Mouse (Mus musculus) CD4-positive, CD25-positive, alpha-beta regulatory T cell, adult 4 months (primary cell): ENCODE measurements around the gene Pou3f3. TPM values are rescaled to one million over a fixed set of nuclear protein-coding genes. Genes with fewer than 3 reads are reported as not detected.

Source experiments
- ATAC-seq: one replicate; pipeline ENCODE4 v1.8.0; 2017
- polyA plus RNA-seq, 2 experiments: library from polyadenylated mRNA; unstranded; fragments of 100-300 nt; shearing (Covaris generic); gene quantifications; one replicate each; pipeline ENCODE4 v1.2.1; 2017

The Pou3f3 gene
- polyA plus RNA-seq, 2 experiments from 2014 or later, result 0.08 TPM; not detected in 1

GRCm38 (mm10) chr1:42694665-42695577 is 647 bp upstream of the Pou3f3 start:
- no peak for ATAC-seq

GRCm38 (mm10) chr1:42696371-42697031 is 933 bp downstream of the Pou3f3 start:
- ATAC-seq, result no peak

DNA sequence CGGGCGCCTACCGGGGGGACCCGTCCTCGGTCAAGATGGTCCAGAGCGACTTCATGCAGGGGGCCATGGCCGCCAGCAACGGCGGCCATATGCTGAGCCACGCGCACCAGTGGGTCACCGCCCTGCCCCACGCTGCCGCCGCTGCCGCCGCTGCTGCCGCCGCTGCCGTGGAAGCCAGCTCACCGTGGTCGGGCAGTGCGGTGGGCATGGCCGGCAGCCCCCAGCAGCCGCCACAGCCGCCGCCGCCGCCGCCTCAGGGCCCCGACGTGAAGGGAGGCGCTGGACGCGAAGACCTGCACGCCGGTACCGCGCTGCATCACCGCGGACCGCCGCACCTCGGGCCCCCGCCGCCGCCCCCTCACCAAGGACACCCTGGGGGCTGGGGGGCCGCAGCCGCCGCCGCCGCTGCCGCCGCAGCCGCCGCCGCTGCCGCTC is 1.8 kb downstream of the Pou3f3 start:
- no peak for ATAC-seq

DNA sequence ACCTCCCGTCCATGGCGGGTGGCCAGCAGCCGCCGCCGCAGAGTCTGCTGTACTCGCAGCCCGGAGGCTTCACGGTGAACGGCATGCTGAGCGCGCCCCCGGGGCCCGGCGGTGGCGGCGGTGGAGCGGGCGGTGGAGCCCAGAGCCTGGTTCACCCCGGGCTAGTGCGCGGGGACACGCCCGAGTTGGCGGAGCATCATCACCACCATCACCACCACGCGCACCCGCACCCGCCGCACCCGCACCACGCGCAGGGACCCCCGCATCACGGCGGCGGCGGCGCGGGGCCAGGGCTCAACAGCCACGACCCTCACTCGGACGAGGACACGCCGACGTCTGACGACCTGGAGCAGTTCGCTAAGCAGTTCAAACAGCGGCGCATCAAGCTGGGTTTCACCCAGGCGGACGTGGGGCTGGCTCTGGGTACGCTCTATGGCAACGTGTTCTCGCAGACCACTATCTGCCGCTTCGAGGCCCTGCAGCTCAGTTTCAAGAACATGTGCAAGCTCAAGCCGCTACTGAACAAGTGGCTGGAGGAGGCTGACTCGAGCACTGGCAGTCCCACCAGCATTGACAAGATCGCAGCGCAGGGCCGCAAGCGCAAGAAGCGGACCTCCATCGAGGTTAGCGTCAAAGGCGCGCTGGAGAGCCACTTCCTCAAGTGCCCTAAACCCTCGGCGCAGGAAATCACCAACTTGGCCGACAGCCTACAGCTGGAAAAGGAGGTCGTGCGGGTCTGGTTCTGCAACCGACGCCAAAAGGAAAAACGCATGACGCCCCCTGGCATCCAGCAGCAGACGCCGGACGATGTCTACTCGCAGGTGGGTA is 2.4 kb downstream of the Pou3f3 start:
- no peak for ATAC-seq

GRCm38 (mm10) chr1:42698584-42699333 is 3.2 kb downstream of the Pou3f3 start:
- no peak for ATAC-seq

DNA sequence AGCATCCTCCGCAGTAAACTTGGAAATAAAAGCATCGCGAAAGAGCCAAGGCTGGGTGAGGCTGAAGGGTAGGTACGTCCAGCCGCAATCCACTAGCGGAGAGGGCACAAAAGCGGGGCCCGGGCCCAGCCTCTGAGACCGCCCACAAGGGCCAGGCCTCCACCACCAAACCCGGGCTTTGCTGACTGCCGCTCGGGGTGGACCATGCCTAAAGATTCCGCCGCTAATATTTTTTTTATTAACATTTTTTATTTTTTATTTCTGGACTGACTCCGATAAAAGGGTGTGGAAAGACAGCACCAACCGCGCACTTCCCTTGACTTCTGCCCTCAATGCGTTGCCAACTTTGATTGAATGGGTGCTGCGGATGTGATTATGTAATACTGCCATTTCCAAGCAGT is 3.9 kb downstream of the Pou3f3 start:
- no peak for ATAC-seq

GRCm38 (mm10) chr1:42700171-42700570 is 4.6 kb downstream of the Pou3f3 start:
- ATAC-seq, result no peak

DNA sequence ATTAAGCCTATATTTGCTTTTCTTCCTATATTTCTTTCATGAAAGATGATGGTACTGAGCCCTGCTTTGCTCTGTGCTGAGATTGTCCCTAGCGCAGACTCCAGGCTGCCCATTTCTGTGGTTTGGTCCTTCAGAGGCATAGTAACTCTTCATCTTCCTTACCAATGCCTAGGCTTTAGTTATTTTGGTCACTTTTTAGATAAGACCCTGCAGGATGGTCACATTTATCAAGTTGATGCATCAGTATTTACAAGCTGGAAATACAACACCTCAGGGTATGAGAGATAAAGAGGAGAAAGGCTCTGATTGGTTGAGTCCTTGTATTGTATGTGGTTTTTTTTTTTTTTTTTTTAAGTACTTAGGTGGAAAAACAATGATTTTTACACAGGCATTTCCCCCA is 5.2 kb downstream of the Pou3f3 start:
- no peak for ATAC-seq

DNA sequence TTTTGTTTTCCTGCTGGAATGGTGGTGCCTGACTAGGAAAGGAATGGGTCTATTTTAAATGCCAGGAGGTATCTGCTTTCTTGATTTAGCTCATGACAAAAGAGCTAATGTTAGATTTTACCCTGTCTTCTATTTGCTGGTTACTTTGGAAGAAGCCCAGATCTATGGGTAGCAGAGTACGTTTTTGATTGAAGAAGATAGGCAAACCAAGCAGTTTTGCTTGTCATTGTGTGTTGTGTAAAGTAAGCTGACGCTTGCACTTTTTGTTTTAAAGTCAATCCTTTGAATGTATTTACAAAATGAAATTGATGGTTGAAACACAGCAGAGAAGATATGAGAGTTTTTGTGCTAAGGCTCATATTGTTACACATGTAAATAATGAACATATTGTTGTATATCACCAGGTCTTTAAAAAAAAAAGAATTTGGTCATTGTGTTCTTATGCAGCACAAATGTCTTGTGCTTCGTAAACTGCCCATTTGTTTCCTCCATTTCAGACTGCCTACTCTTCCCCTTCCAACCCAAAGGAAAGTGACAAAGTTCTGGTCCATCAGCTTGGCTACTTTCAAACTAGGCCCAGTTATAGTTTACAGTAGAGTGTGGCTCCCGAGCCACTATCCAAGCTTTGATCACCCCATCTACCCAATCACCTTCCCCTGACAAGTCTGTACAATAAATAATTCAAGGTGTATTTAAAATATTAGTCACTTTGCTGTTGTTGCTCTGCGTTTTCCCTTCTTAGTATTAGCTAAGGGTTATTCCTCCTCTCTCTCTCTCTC is 6.5 kb downstream of the Pou3f3 start:
- no peak for ATAC-seq

GRCm38 (mm10) chr1:42702984-42703383 is 7.4 kb downstream of the Pou3f3 start:
- no peak for ATAC-seq

GRCm38 (mm10) chr1:42703424-42703823 is 7.9 kb downstream of the Pou3f3 start:
- no peak for ATAC-seq

- no peak for ATAC-seq
Observed at GRCm38 (mm10) chr1:42703851-42704613, 8.5 kb downstream of the Pou3f3 start.

DNA sequence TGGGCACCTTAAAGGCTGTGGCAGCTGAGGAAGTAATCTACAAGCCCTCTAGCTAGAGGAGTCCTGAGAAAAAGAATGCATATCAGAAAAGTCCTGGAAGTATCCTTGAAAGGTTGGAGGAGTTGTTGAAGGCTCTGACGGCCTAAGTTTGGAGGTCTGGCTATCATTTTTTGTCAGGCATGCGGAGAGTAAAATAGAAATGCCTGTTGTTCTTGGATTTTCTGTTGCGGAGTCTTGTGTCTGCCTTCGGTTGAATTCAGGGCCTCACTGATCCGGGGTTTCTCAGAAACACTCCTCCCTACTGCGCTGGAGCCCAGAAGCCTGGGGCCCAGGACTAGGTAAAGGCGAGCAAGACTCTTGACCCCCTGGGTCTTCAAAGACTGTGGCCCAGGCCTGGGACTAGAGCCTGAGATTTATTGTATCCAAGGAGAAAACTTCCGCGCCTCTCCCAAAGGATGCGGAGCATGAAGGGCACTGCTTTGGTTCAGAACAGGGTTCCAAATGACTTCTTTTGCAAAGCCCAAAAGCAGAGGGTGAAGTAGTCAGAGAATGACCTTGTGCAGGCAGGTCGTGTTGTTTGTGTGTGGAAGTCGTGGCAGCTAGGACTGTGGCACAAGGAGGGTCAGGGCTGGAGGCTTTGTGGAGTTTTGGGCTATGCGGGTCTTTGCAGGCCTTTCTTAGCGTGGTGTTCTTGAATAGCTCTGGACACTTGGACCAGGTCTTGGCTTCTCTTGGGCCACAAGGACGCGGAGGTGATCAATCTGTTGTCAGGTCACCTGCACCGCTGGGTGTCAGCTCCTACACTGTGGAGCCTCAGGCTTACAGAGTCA is 9.6 kb downstream of the Pou3f3 start:
- ATAC-seq, result no peak

GRCm38 (mm10) chr1:42705811-42706160 is 10.2 kb downstream of the Pou3f3 start:
- no peak for ATAC-seq

DNA sequence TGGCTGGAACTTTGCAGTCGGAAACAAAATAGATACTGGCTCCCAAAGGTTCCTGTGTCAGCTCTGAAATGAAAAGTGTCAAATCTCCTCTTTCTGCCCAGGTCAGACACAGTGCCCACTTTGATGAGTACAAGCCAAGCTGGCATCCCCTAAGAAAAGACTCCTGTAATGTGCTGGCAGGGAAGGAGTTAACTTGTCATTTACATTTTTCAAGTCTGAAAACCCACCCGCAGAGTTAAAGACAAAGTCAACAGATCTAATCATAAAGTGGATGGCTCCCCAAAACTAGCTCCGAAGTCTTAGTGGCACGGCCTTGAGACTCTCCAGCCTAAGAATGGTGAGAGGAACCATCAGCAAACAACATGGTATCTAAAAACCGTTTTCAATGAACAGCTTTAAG is 11.6 kb downstream of the Pou3f3 start:
- no peak for ATAC-seq

GRCm38 (mm10) chr1:42707611-42708130 is 12.1 kb downstream of the Pou3f3 start:
- ATAC-seq, result no peak

DNA sequence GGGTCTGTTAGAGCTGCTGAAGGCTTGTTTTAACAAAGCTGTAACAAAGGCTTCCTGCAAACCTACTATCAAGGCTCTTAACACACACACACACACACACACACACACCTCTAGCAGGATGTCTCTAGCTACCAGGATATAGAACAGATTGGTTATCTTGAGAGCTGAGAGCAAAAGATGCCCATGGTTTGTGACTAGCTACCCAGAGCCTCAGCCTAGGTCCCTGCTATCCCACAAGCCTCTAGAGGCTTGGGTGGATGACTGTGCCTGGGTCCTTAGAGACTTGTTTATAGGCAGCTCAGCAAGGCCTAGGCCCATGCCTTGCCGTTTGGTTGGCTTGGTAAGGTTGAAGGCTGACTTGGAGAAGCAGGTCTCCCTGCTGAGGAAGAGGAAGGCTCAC is 13.5 kb downstream of the Pou3f3 start:
- ATAC-seq, result no peak

DNA sequence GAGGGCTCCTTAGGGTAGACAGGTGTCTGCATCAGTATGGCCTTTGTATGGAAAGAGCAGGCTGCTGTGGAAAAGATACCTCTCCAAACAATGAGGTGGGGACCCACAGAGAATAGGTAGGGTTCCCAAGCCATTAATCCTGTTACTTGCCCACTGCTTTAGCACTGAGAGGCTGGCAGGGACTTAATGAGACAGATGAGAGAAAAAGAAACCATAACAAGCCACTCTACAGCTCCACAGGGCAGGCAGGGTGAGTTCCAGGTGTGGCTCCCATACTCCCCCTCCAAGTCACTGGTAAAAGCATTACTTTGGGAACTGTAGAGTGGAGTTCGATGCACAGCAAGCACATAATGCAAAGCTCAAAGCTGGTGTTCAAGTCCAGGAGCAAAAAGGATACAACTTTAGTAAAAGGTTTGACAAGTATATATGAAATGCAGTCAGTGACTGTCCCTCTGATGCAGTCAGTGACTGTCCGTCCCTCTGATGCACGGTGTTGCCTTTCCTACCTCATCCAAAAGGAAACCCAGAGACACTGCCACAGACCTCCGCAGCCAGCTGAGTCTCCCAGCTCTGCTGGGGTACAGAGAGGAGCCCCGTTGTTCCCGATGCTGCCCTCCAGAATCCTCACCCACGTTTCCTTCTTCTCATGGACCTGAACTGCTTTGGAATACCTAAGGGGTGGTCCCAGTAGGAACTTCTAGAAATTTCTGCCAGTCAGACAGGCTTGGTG is 14.0 kb downstream of the Pou3f3 start:
- no peak for ATAC-seq

DNA sequence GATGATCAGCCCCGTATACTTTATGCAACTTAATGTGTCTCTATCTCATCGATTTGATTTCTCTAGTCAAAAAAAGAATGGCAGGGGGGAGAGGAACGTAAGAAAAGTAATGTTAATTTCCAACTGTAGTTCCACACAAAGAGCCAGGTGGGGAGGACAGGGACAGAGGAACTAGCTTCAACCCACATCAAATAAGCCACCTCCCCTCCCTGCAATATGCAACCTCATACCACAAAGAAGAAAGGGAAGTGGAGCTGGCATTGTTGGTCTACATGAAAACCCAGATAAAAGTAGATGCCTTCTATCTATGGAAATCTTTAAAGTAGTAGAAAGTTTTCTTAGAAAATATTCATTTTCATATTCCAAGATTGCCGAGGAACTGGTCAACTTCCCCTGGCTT is 14.7 kb downstream of the Pou3f3 start:
- ATAC-seq, result no peak
